Mouse (Mus musculus) heart, embryonic 11.5 days (tissue): ENCODE measurements around the gene Fhad1. TPM values are rescaled to one million over a fixed set of nuclear protein-coding genes. Genes with fewer than 3 reads are reported as not detected.
"Not testable (repeated sequence)": the region's sequence is repeated elsewhere in the genome, so short reads cannot be mapped to it uniquely, and the experiment has no call there.

Experiments
- ATAC-seq: fragments of 200-750 bp; cut with Nextera tagmentation; replicated peaks from 2 replicates; pipeline ENCODE4 v1.8.0; 2017; ENCODE audit warnings: moderate library complexity; ENCODE audit not compliant: insufficient number of reproducible peaks, low FRiP score, low TSS enrichment
- H3K27ac ChIP-seq: fragments of 300-500 bp; sonication (generic); 2 replicates; pipeline ENCODE4 v1.5.1; 2014; ENCODE audit warnings: mild to moderate bottlenecking, low read depth, low read length
- H3K27me3 ChIP-seq: fragments of 300-500 bp; sonication (generic); 2 replicates; pipeline ENCODE4 v1.6.1; 2014; ENCODE audit warnings: mild to moderate bottlenecking, low read length, mixed read lengths; ENCODE audit not compliant: control insufficient read depth, insufficient read depth
- H3K36me3 ChIP-seq: fragments of 300-500 bp; sonication (generic); 2 replicates; pipeline ENCODE4 v1.6.1; 2014; ENCODE audit warnings: mild to moderate bottlenecking, low read length, moderate library complexity, mixed read lengths; ENCODE audit not compliant: control insufficient read depth, insufficient read depth
- H3K4me1 ChIP-seq: fragments of 300-500 bp; sonication (generic); 2 replicates; pipeline ENCODE4 v1.6.1; 2014; ENCODE audit warnings: low read length; ENCODE audit not compliant: control insufficient read depth, insufficient read depth
- H3K4me2 ChIP-seq: fragments of 300-500 bp; sonication (generic); 2 replicates; pipeline ENCODE4 v1.6.1; 2014; ENCODE audit warnings: mild to moderate bottlenecking, moderate library complexity
- H3K4me3 ChIP-seq: fragments of 300-500 bp; sonication (generic); 2 replicates; pipeline ENCODE4 v1.5.1; 2014; ENCODE audit warnings: low read depth, low read length
- H3K9ac ChIP-seq: fragments of 300-500 bp; sonication (generic); 2 replicates; pipeline ENCODE4 v1.6.1; 2014; ENCODE audit warnings: mild to moderate bottlenecking, low read depth, low read length, moderate library complexity
- H3K9me3 ChIP-seq: fragments of 300-500 bp; sonication (generic); replicated peaks from 2 replicates; pipeline ENCODE4 v1.6.1; 2016; ENCODE audit warnings: low read length; ENCODE audit not compliant: control insufficient read depth
- WGBS: fragments of 180-500 bp; shearing (Covaris S2); extraction: QIAGEN DNeasy Blood & Tissue Kit; methylation state at CpG from one replicate; pipeline ENCODE4 v1.1.7; 2014; ENCODE audit not compliant: insufficient replicate concordance; 5-methylcytosine and 5-hydroxymethylcytosine counted together
- polyA plus RNA-seq: library from polyadenylated mRNA; unstranded; fragments of >200 nt; fragmentation: Nextera tagmentation; extraction: Ambion mirVana; gene quantifications from 2 replicates; pipeline ENCODE4 v1.2.1, GENCODE M21; 2014

Gene Fhad1
- polyA plus RNA-seq, 1 experiment from 2014 or later, result 3.8 TPM

DNA sequence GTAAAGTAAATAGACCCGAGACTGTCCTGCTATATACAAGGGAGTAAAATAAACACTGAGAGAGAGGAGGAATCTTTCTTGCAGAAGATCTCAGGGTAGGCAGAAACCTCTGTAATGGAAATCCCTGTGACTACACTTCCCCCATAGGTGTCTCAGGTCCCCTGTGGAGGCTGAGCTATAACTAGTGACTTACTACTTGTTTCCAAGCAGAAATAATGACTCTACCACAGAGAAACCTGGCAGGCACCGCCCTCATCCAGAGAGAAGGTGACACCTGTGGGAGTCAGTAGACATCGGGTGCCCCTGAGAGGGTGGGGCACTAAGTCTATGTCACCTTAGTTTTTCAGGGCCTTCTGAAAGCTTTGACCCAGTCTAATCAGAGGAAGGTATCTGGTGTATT lies 18.0 kb downstream of the Fhad1 start:
- Histone ChIP-seq H3K4me2 (no peak overlapping the region), H3K4me1 (no peaks in the 10 kb centered on the region), H3K9me3 (no peaks in the 10 kb centered on the region), H3K9ac (no peak overlapping the region), H3K27ac (no peak overlapping the region), H3K4me3 (no peak overlapping the region), H3K36me3 (no peaks in the 10 kb centered on the region), H3K27me3 (no peaks in the 10 kb centered on the region)
- WGBS, result 72% methylated on average over 3 of the region's 3 CpGs
- no peak for ATAC-seq

- Histone ChIP-seq H3K27me3 (no peaks in the 10 kb centered on the region), H3K27ac (no peak overlapping the region), H3K36me3 (no peaks in the 10 kb centered on the region), H3K9ac (no peak overlapping the region), H3K4me2 (no peak overlapping the region), H3K4me3 (no peak overlapping the region), H3K4me1 (no peaks in the 10 kb centered on the region), H3K9me3 (no peaks in the 10 kb centered on the region)
- no peak for ATAC-seq
- WGBS, result 56% methylated on average over 7 of the region's 7 CpGs
These were observed 18.8 kb downstream of the Fhad1 start for GRCm38 (mm10) chr4:141996086-141996485.

- ATAC-seq, H3K4me1 ChIP-seq, H3K27ac ChIP-seq, H3K9ac ChIP-seq, H3K9me3 ChIP-seq, H3K4me2 ChIP-seq, H3K4me3 ChIP-seq, H3K36me3 ChIP-seq, H3K27me3 ChIP-seq: not testable (repeated sequence)
- 37% methylated on average over 2 of the region's 2 CpGs for WGBS
These were observed 20.8 kb downstream of the Fhad1 start for GRCm38 (mm10) chr4:141994062-141994471.

- no peak overlapping the region for H3K27ac ChIP-seq
These were observed 21.4 kb downstream of the Fhad1 start for GRCm38 (mm10) chr4:141993347-141994061.

GRCm38 (mm10) chr4:141992530-141993204 lies 22.2 kb downstream of the Fhad1 start:
- no peaks in the 10 kb centered on the region for H3K4me1 ChIP-seq
- H3K9me3 ChIP-seq, result no peaks in the 10 kb centered on the region
- H3K27ac ChIP-seq, result no peak overlapping the region
- no peak overlapping the region for H3K4me3 ChIP-seq
- 80% methylated on average over 14 of the region's 14 CpGs for WGBS
- no peaks in the 10 kb centered on the region for H3K27me3 ChIP-seq
- no peak overlapping the region for H3K9ac ChIP-seq
- no peak overlapping the region for H3K4me2 ChIP-seq
- no peak for ATAC-seq
- H3K36me3 ChIP-seq, result no peaks in the 10 kb centered on the region

More at GRCm38 (mm10) chr4:141993347-141994061, 21.4 kb downstream of the Fhad1 start:
- H3K4me2 ChIP-seq, result no peak overlapping the region
- no peaks in the 10 kb centered on the region for H3K27me3 ChIP-seq
- no peaks in the 10 kb centered on the region for H3K4me1 ChIP-seq
- no peaks in the 10 kb centered on the region for H3K36me3 ChIP-seq
- H3K4me3 ChIP-seq, result no peak overlapping the region
- no peak overlapping the region for H3K9ac ChIP-seq
- H3K9me3 ChIP-seq, result no peaks in the 10 kb centered on the region
- no peak for ATAC-seq
- 68% methylated on average over 5 of the region's 5 CpGs for WGBS

DNA sequence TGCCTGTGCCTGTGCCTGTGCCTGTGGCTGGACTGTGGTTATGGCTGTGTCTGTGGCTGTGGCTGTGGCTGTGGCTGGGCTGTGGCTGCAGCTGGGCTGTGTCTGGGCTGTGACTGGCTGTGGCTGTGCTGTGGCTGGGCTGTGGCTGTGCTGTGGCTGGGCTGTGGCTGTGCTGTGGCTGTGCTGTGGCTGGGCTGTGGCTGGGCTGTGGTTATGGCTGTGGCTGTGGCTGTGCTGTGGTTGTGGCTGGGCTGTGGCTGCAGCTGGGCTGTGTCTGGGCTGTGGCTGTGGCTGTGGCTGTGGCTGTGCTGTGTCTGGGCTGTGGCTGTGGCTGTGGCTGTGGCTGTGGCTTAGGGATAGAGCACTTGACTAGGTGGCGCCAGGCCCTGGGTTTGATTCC lies 26.7 kb downstream of the Fhad1 start:
- no peak for ATAC-seq
- Histone ChIP-seq H3K9ac (no peak overlapping the region), H3K27me3 (no peaks in the 10 kb centered on the region), H3K27ac (no peak overlapping the region), H3K4me1 (no peaks in the 10 kb centered on the region), H3K4me3 (no peak overlapping the region), H3K36me3 (no peaks in the 10 kb centered on the region), H3K4me2 (no peak overlapping the region), H3K9me3 (no peaks in the 10 kb centered on the region)
- WGBS, result 71% methylated on average over 1 of the region's 1 CpGs

DNA sequence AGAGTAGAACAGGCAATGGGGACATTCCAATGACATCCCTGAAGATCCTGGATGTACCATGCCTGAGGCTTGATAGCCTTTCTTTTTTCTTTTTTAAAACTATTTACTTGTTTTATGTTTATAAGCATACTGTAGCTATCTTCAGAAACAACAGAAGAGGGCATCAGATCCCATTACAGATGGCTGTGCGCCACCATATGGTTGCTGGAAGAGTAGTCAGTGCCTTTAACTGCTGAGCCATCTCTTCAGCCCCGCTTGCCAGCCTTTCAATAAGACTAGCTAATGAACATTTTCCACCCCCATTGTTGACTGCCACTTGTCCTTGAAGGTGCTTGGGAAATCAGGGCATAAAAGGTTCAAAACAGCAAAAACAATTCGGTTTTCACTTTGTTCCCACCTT lies 31.2 kb downstream of the Fhad1 start:
- no peaks in the 10 kb centered on the region for H3K4me1 ChIP-seq
- no peak overlapping the region for H3K4me2 ChIP-seq
- H3K27me3 ChIP-seq, result no peaks in the 10 kb centered on the region
- no peak overlapping the region for H3K4me3 ChIP-seq
- ATAC-seq, result no peak
- H3K27ac ChIP-seq, result no peak overlapping the region
- no peaks in the 10 kb centered on the region for H3K9me3 ChIP-seq
- 57% methylated on average over 3 of the region's 3 CpGs for WGBS
- H3K9ac ChIP-seq, result no peak overlapping the region
- H3K36me3 ChIP-seq, result no peaks in the 10 kb centered on the region

- Histone ChIP-seq H3K27ac (no peak overlapping the region), H3K9ac (no peak overlapping the region), H3K27me3 (no peaks in the 10 kb centered on the region), H3K9me3 (no peaks in the 10 kb centered on the region), H3K36me3 (no peaks in the 10 kb centered on the region), H3K4me2 (no peak overlapping the region), H3K4me3 (no peak overlapping the region), H3K4me1 (no peaks in the 10 kb centered on the region)
- whole genome bisulfite sequencing, result 59% methylated on average over 3 of the region's 3 CpGs
- no peak for ATAC-seq
These were observed 33.4 kb downstream of the Fhad1 start for GRCm38 (mm10) chr4:141981475-141981874.

- no peak for ATAC-seq
- no peaks in the 10 kb centered on the region for H3K36me3 ChIP-seq
- H3K4me1 ChIP-seq, result no peaks in the 10 kb centered on the region
- no peak overlapping the region for H3K27ac ChIP-seq
- no peak overlapping the region for H3K4me2 ChIP-seq
- H3K9ac ChIP-seq, result no peak overlapping the region
- no peaks in the 10 kb centered on the region for H3K9me3 ChIP-seq
- no peaks in the 10 kb centered on the region for H3K27me3 ChIP-seq
- H3K4me3 ChIP-seq, result no peak overlapping the region
- WGBS, result 75% methylated on average over 11 of the region's 11 CpGs
These were observed 36.3 kb downstream of the Fhad1 start for GRCm38 (mm10) chr4:141978582-141978981.
